Mouse (Mus musculus): ENCODE data around the gene Zfp61.

GRCm38 (mm10) chr7:24326273-24327135 lies 25.5 kb upstream of the Zfp61 start:
- TF ChIP-seq CHD2 (IDR thresholded peaks at IDR 0.05; ENCODE audit: low read depth, low read length) (no peak), HCFC1 (IDR thresholded peaks at IDR 0.05; ENCODE audit: borderline replicate concordance, insufficient read depth, low read length) (no peak), ZNF384 (IDR thresholded peaks at IDR 0.05; ENCODE audit: low read depth, low read length) (no peak)
